Mouse (Mus musculus) liver, embryonic 15.5 days (tissue): Measurements from ENCODE around the gene Olfr544. TPM values are rescaled to one million over a fixed set of nuclear protein-coding genes. Genes with fewer than 3 reads are reported as not detected.

Experiments used
- ATAC-seq: fragments of 200-750 bp; cut with Nextera tagmentation; 2 replicates; pipeline ENCODE4 v1.8.0; 2017; ENCODE audit warnings: moderate number of reproducible peaks, mild to moderate bottlenecking, moderate library complexity; ENCODE audit not compliant: insufficient read depth
- H3K27ac ChIP-seq: fragments of 300-500 bp; sonication (generic); replicated peaks from 2 replicates; pipeline ENCODE4 v1.5.1; 2015; ENCODE audit warnings: mild to moderate bottlenecking, inconsistent platforms
- H3K27me3 ChIP-seq: fragments of 300-500 bp; sonication (generic); 2 replicates; pipeline ENCODE4 v1.6.1; 2015; ENCODE audit warnings: mild to moderate bottlenecking, inconsistent platforms
- H3K36me3 ChIP-seq: fragments of 300-500 bp; sonication (generic); replicated peaks from 2 replicates; pipeline ENCODE4 v1.6.1; 2015; ENCODE audit warnings: moderate library complexity, mild to moderate bottlenecking, inconsistent platforms
- H3K4me1 ChIP-seq: fragments of 300-500 bp; sonication (generic); replicated peaks from 2 replicates; pipeline ENCODE4 v1.6.1; 2015; ENCODE audit warnings: inconsistent platforms
- H3K4me2 ChIP-seq: fragments of 300-500 bp; sonication (generic); 2 replicates; pipeline ENCODE4 v1.6.1; 2015; ENCODE audit warnings: moderate library complexity, mild to moderate bottlenecking, inconsistent platforms
- H3K4me3 ChIP-seq: fragments of 300-500 bp; sonication (generic); replicated peaks from 2 replicates; pipeline ENCODE4 v1.5.1; 2015; ENCODE audit warnings: mild to moderate bottlenecking, inconsistent platforms
- H3K9ac ChIP-seq: fragments of 300-500 bp; sonication (generic); 2 replicates; pipeline ENCODE4 v1.6.1; 2015; ENCODE audit warnings: moderate library complexity, mild to moderate bottlenecking, inconsistent platforms
- H3K9me3 ChIP-seq: fragments of 300-500 bp; sonication (generic); replicated peaks from 2 replicates; pipeline ENCODE4 v1.6.1; 2016; ENCODE audit warnings: inconsistent platforms
- WGBS: fragments of 180-500 bp; shearing (Covaris S2); methylation state at CpG from one replicate; pipeline ENCODE4 v1.1.7; 2015; ENCODE audit warnings: mixed read lengths; ENCODE audit not compliant: insufficient replicate concordance; 5-methylcytosine and 5-hydroxymethylcytosine counted together
- polyA plus RNA-seq: library from polyadenylated mRNA; unstranded; fragments of >200 nt; fragmentation: Nextera tagmentation; extraction: Ambion mirVana; gene quantifications from 2 replicates; pipeline ENCODE4 v1.2.1, GENCODE M21; 2015

Gene Olfr544
- polyA plus RNA-seq, 1 experiment from 2014 or later = 0.07 TPM

- Histone ChIP-seq H3K4me2 (peak overlapping the region; percentile 81), H3K4me3 (peak overlapping the region; percentile 94), H3K27me3 (peaks cover 4% of the 10 kb centered on the region; the same call in 1 of the 2 replicates), H3K36me3 (peaks cover 29% of the 10 kb centered on the region), H3K4me1 (peaks cover 27% of the 10 kb centered on the region), H3K27ac (peak overlapping the region; percentile 94), H3K9me3 (no peaks in the 10 kb centered on the region), H3K9ac (peak overlapping the region; percentile 96; the same call in 1 of the 2 replicates)
- ATAC-seq = no peak
- WGBS = 46% methylated on average over 15 of the region's 15 CpGs
Observed at GRCm38 (mm10) chr7:102440822-102441656, 47.1 kb downstream of the Olfr544 start.

DNA sequence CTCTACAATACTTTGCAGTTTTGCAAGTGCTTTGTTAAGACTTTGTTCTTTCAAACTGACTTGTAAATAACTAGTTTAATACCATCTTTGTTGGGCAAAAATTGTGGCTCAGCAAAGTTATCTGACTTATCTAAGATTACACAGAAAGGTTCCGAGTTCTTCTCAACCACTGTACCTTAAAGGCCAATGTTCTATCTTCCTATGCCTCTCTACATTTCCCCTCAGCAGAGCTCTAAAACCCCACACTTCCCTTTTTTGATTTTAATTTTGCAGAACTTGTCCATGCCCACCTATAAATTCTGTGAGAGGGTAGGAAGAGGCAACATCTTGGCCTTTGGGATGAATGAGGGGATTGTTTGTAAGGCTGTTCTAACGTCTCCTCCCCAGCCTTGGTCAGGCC is 53.8 kb downstream of the Olfr544 start:
- H3K9ac ChIP-seq = no peak overlapping the region

More for the DNA sequence above, 53.8 kb downstream of the Olfr544 start:
- Histone ChIP-seq H3K4me2 (no peak overlapping the region), H3K4me1 (no peaks in the 10 kb centered on the region), H3K27ac (no peak overlapping the region), H3K4me3 (no peak overlapping the region), H3K27me3 (no peaks in the 10 kb centered on the region; the same call in 1 of the 2 replicates), H3K9me3 (no peaks in the 10 kb centered on the region), H3K36me3 (peaks cover 25% of the 10 kb centered on the region)
- no peak for ATAC-seq
- WGBS = 44% methylated on average over 2 of the region's 2 CpGs

Other genes with a start within 250 kb of the Olfr544 start
- 57.4 and 62.3 TPM in 2 replicates for gene Rhog, start 232.3 kb downstream of the Olfr544 start, polyA plus RNA-seq
- gene Stim1, start 220.5 kb downstream of the Olfr544 start, polyA plus RNA-seq = 14.9 and 16.5 TPM in 2 replicates
- gene Rrm1, start 46.6 kb downstream of the Olfr544 start, polyA plus RNA-seq = 171 and 180 TPM in 2 replicates
- 0.23 and 0.46 TPM in 2 replicates for gene Olfr543, start 6.6 kb downstream of the Olfr544 start, polyA plus RNA-seq
- gene Olfr545, start 11.3 kb upstream of the Olfr544 start, polyA plus RNA-seq = not detected in 2 replicates
- not detected in 2 replicates for gene Olfr547, start 46.4 kb upstream of the Olfr544 start, polyA plus RNA-seq
- not detected in 2 replicates for gene Olfr548-ps1, start 52.6 kb upstream of the Olfr544 start, polyA plus RNA-seq
- not detected in 2 replicates for gene Olfr549, start 61.6 kb upstream of the Olfr544 start, polyA plus RNA-seq
- gene Trim21, start 77.2 kb upstream of the Olfr544 start, polyA plus RNA-seq = 0.44 and 0.62 TPM in 2 replicates
- not detected in 2 replicates for gene Olfr550, start 83.1 kb upstream of the Olfr544 start, polyA plus RNA-seq
- not detected in 2 replicates for gene Olfr551, start 103.6 kb upstream of the Olfr544 start, polyA plus RNA-seq
- gene Olfr552, start 109.5 kb upstream of the Olfr544 start, polyA plus RNA-seq = not detected in 2 replicates
- gene Olfr553, start 129.9 kb upstream of the Olfr544 start, polyA plus RNA-seq = not detected in 2 replicates
- gene Olfr554, start 150.1 kb upstream of the Olfr544 start, polyA plus RNA-seq = not detected in 2 replicates
- gene Olfr555, start 170.5 kb upstream of the Olfr544 start, polyA plus RNA-seq = not detected in 2 replicates
- gene Olfr556, start 176.6 kb upstream of the Olfr544 start, polyA plus RNA-seq = not detected in 2 replicates
- 1.5 TPM in 2 replicates for gene Trim68, start 199.0 kb upstream of the Olfr544 start, polyA plus RNA-seq
- not detected in 2 replicates for gene Olfr557, start 207.6 kb upstream of the Olfr544 start, polyA plus RNA-seq
- gene Olfr558, start 213.9 kb upstream of the Olfr544 start, polyA plus RNA-seq = not detected in 2 replicates
- gene Olfr33, start 230.8 kb upstream of the Olfr544 start, polyA plus RNA-seq = not detected in 2 replicates
- not detected in 2 replicates for gene Olfr559, start 239.2 kb upstream of the Olfr544 start, polyA plus RNA-seq